Mouse (Mus musculus): ENCODE data around the gene Agl.

GRCm38 (mm10) chr3:116723496-116724481 lies 84.2 kb downstream of the Agl start:
- no peak for TF ChIP-seq CTCF (IDR thresholded peaks at IDR 0.05; ENCODE audit: extremely low read depth, insufficient read length, insufficient replicate concordance, low read depth, low read length)
- TF ChIP-seq POLR2A (IDR thresholded peaks at IDR 0.05; ENCODE audit: low read depth, low read length) = no peak

All from small intestine, adult 2 months (tissue).